Mouse (Mus musculus) thymus, postnatal 14 days (tissue): ENCODE measurements at regions not wholly inside any gene's neighbourhood (a gene's known extent, or its start where the extent isn't known, plus 50 kb on each side); places are given as distances from the start of the nearest gene placed in this dataset.

Experiments used
- DNase-seq: peaks from one replicate; pipeline ENCODE4 v3.0.0; 2021

GRCm38 (mm10) chrX:113966128-113966527 lies 508.0 kb upstream of the Klhl4 start:
- DNase-seq, result peak; percentile 39

GRCm38 (mm10) chrX:113993118-113993517 lies 481.0 kb upstream of the Klhl4 start:
- DNase-seq, result no peak

- DNase-seq, result peak; percentile 13
These were observed 432.9 kb upstream of the Klhl4 start for GRCm38 (mm10) chrX:114041281-114041680.
